Mouse (Mus musculus) heart, embryonic 15.5 days (tissue): ENCODE measurements at regions not wholly inside any gene's neighbourhood (a gene's known extent, or its start where the extent isn't known, plus 50 kb on each side); places are given as distances from the start of the nearest gene placed in this dataset.

ENCODE experiments used
- ATAC-seq: fragments of 200-750 bp; cut with Nextera tagmentation; replicated peaks from 2 replicates; pipeline ENCODE4 v1.8.0; 2017; ENCODE audit warnings: low read depth, moderate TSS enrichment; ENCODE audit not compliant: insufficient number of reproducible peaks, insufficient read depth, low FRiP score
- H3K27ac ChIP-seq: fragments of 300-500 bp; sonication (generic); 2 replicates; pipeline ENCODE4 v1.5.1; 2015; ENCODE audit warnings: mild to moderate bottlenecking, inconsistent platforms
- H3K27me3 ChIP-seq: fragments of 300-500 bp; sonication (generic); 2 replicates; pipeline ENCODE4 v1.6.1; 2015; ENCODE audit warnings: inconsistent platforms
- H3K36me3 ChIP-seq: fragments of 300-500 bp; sonication (generic); 2 replicates; pipeline ENCODE4 v1.6.1; 2015; ENCODE audit warnings: mild to moderate bottlenecking, inconsistent platforms
- H3K4me1 ChIP-seq: fragments of 300-500 bp; sonication (generic); replicated peaks from 2 replicates; pipeline ENCODE4 v1.6.1; 2015; ENCODE audit warnings: inconsistent platforms
- H3K4me2 ChIP-seq: fragments of 300-500 bp; sonication (generic); 2 replicates; pipeline ENCODE4 v1.6.1; 2015; ENCODE audit warnings: inconsistent platforms, mild to moderate bottlenecking, moderate library complexity
- H3K4me3 ChIP-seq: fragments of 300-500 bp; sonication (generic); 2 replicates; pipeline ENCODE4 v1.5.1; 2015; ENCODE audit warnings: mild to moderate bottlenecking, inconsistent platforms
- H3K9ac ChIP-seq: fragments of 300-500 bp; sonication (generic); 2 replicates; pipeline ENCODE4 v1.6.1; 2015; ENCODE audit warnings: mild to moderate bottlenecking, inconsistent platforms
- H3K9me3 ChIP-seq: fragments of 300-500 bp; sonication (generic); replicated peaks from 2 replicates; pipeline ENCODE4 v1.6.1; 2016; ENCODE audit warnings: inconsistent platforms
- WGBS: fragments of 180-500 bp; shearing (Covaris S2); methylation state at CpG from one replicate; pipeline ENCODE4 v1.1.7; 2015; ENCODE audit warnings: mixed read lengths; 5-methylcytosine and 5-hydroxymethylcytosine counted together

- no peaks in the 10 kb centered on the region for H3K9me3 ChIP-seq
- no peaks in the 10 kb centered on the region for H3K36me3 ChIP-seq
- no peak overlapping the region for H3K4me2 ChIP-seq
- no peak overlapping the region for H3K9ac ChIP-seq
- H3K27me3 ChIP-seq, result no peaks in the 10 kb centered on the region
- H3K4me1 ChIP-seq, result no peaks in the 10 kb centered on the region
- 59% methylated on average over 4 of the region's 4 CpGs for WGBS
- no peak overlapping the region for H3K4me3 ChIP-seq
- ATAC-seq, result no peak
- no peak overlapping the region for H3K27ac ChIP-seq
Observed at GRCm38 (mm10) chr1:14487708-14488127, 1605.4 kb downstream of the 4930444P10Rik start.

GRCm38 (mm10) chr1:14485746-14486145 lies 1607.4 kb downstream of the 4930444P10Rik start:
- no peak overlapping the region for H3K9ac ChIP-seq
- no peak overlapping the region for H3K4me3 ChIP-seq
- no peaks in the 10 kb centered on the region for H3K27me3 ChIP-seq
- WGBS, result 37% methylated on average over 2 of the region's 2 CpGs
- H3K4me1 ChIP-seq, result no peaks in the 10 kb centered on the region
- H3K36me3 ChIP-seq, result no peaks in the 10 kb centered on the region
- no peak for ATAC-seq
- H3K4me2 ChIP-seq, result no peak overlapping the region
- no peaks in the 10 kb centered on the region for H3K9me3 ChIP-seq
- no peak overlapping the region for H3K27ac ChIP-seq

- H3K27me3 ChIP-seq, result no peaks in the 10 kb centered on the region
- H3K27ac ChIP-seq, result no peak overlapping the region
- 66% methylated on average over 6 of the region's 6 CpGs for WGBS
- no peak overlapping the region for H3K4me2 ChIP-seq
- no peaks in the 10 kb centered on the region for H3K9me3 ChIP-seq
- ATAC-seq, result no peak
- H3K4me1 ChIP-seq, result no peaks in the 10 kb centered on the region
- no peak overlapping the region for H3K9ac ChIP-seq
- H3K36me3 ChIP-seq, result no peaks in the 10 kb centered on the region
- H3K4me3 ChIP-seq, result no peak overlapping the region
Observed at GRCm38 (mm10) chr1:14484121-14484916, 1608.8 kb downstream of the 4930444P10Rik start.

- H3K36me3 ChIP-seq, result no peaks in the 10 kb centered on the region
- H3K4me3 ChIP-seq, result no peak overlapping the region
- no peaks in the 10 kb centered on the region for H3K9me3 ChIP-seq
- no peaks in the 10 kb centered on the region for H3K27me3 ChIP-seq
- 45% methylated on average over 3 of the region's 3 CpGs for WGBS
- no peak overlapping the region for H3K4me2 ChIP-seq
- ATAC-seq, result no peak
- no peak overlapping the region for H3K9ac ChIP-seq
- H3K4me1 ChIP-seq, result no peaks in the 10 kb centered on the region
- no peak overlapping the region for H3K27ac ChIP-seq
Observed at GRCm38 (mm10) chr1:14472294-14472693, 1620.8 kb downstream of the 4930444P10Rik start.

GRCm38 (mm10) chr1:14471551-14471950 lies 1621.6 kb downstream of the 4930444P10Rik start:
- WGBS, result 41% methylated on average over 2 of the region's 2 CpGs
- no peak for ATAC-seq
- no peak overlapping the region for H3K4me3 ChIP-seq

GRCm38 (mm10) chr1:14464788-14465482 lies 1628.2 kb downstream of the 4930444P10Rik start:
- Histone ChIP-seq H3K4me2 (no peak overlapping the region), H3K9ac (no peak overlapping the region), H3K4me1 (0 out of 2 replicates have a peak, but pooled peaks cover 3% of the 10 kb centered on the region), H3K4me3 (no peak overlapping the region), H3K36me3 (no peaks in the 10 kb centered on the region), H3K27me3 (no peaks in the 10 kb centered on the region), H3K27ac (no peak overlapping the region), H3K9me3 (no peaks in the 10 kb centered on the region)
- WGBS, result 28% methylated on average over 5 of the region's 5 CpGs
- no peak; the same call in 1 of the 2 replicates for ATAC-seq

More at GRCm38 (mm10) chr1:14471551-14471950, 1621.6 kb downstream of the 4930444P10Rik start:
- H3K4me1 ChIP-seq, result no peaks in the 10 kb centered on the region
- H3K9ac ChIP-seq, result no peak overlapping the region
- H3K36me3 ChIP-seq, result no peaks in the 10 kb centered on the region
- no peaks in the 10 kb centered on the region for H3K27me3 ChIP-seq
- H3K9me3 ChIP-seq, result no peaks in the 10 kb centered on the region
- H3K4me2 ChIP-seq, result no peak overlapping the region
- H3K27ac ChIP-seq, result no peak overlapping the region

GRCm38 (mm10) chr1:14462496-14462895 lies 1630.6 kb downstream of the 4930444P10Rik start:
- ATAC-seq, result no peak
- Histone ChIP-seq H3K9me3 (no peaks in the 10 kb centered on the region), H3K27ac (no peak overlapping the region), H3K27me3 (no peaks in the 10 kb centered on the region), H3K4me1 (0 out of 2 replicates have a peak, but pooled peaks cover 3% of the 10 kb centered on the region), H3K4me3 (no peak overlapping the region), H3K9ac (no peak overlapping the region), H3K4me2 (no peak overlapping the region), H3K36me3 (no peaks in the 10 kb centered on the region)
- 23% methylated on average over 3 of the region's 3 CpGs for WGBS

GRCm38 (mm10) chr1:14460811-14461210 lies 1632.3 kb downstream of the 4930444P10Rik start:
- Histone ChIP-seq H3K4me2 (no peak overlapping the region), H3K27ac (no peak overlapping the region), H3K4me1 (0 out of 2 replicates have a peak, but pooled peaks cover 3% of the 10 kb centered on the region), H3K4me3 (no peak overlapping the region), H3K9ac (no peak overlapping the region), H3K9me3 (no peaks in the 10 kb centered on the region), H3K27me3 (no peaks in the 10 kb centered on the region), H3K36me3 (no peaks in the 10 kb centered on the region)
- ATAC-seq, result no peak
- 16% methylated on average over 4 of the region's 4 CpGs for WGBS

GRCm38 (mm10) chr1:14429326-14429725 lies 1663.8 kb downstream of the 4930444P10Rik start:
- 58% methylated on average over 2 of the region's 2 CpGs for WGBS

GRCm38 (mm10) chr1:14421030-14421429 lies 1672.1 kb downstream of the 4930444P10Rik start:
- Histone ChIP-seq H3K27ac (no peak overlapping the region), H3K4me1 (no peaks in the 10 kb centered on the region), H3K9ac (no peak overlapping the region), H3K4me3 (no peak overlapping the region), H3K36me3 (no peaks in the 10 kb centered on the region), H3K4me2 (no peak overlapping the region), H3K9me3 (no peaks in the 10 kb centered on the region), H3K27me3 (no peaks in the 10 kb centered on the region)
- ATAC-seq, result no peak
- WGBS, result 91% methylated on average over 1 of the region's 1 CpGs

More at GRCm38 (mm10) chr1:14429326-14429725, 1663.8 kb downstream of the 4930444P10Rik start:
- no peaks in the 10 kb centered on the region for H3K4me1 ChIP-seq
- H3K36me3 ChIP-seq, result no peaks in the 10 kb centered on the region
- H3K4me3 ChIP-seq, result no peak overlapping the region
- no peaks in the 10 kb centered on the region for H3K9me3 ChIP-seq
- no peak overlapping the region for H3K27ac ChIP-seq
- no peak overlapping the region for H3K9ac ChIP-seq
- H3K4me2 ChIP-seq, result no peak overlapping the region
- no peak for ATAC-seq
- H3K27me3 ChIP-seq, result no peaks in the 10 kb centered on the region

- Histone ChIP-seq H3K36me3 (no peaks in the 10 kb centered on the region), H3K4me3 (no peak overlapping the region), H3K27ac (no peak overlapping the region), H3K9ac (no peak overlapping the region), H3K9me3 (no peaks in the 10 kb centered on the region), H3K27me3 (no peaks in the 10 kb centered on the region), H3K4me1 (no peaks in the 10 kb centered on the region), H3K4me2 (no peak overlapping the region)
- WGBS, result 63% methylated on average over 4 of the region's 4 CpGs
- ATAC-seq, result no peak
Observed at GRCm38 (mm10) chr1:14413826-14414445, 1679.2 kb downstream of the 4930444P10Rik start.
